Comparison of ENCODE assay signal across 29 mouse cellular contexts in genomic region chr16:33049809-33050208, GRCm38 (mm10). TPM values are rescaled to one million over a fixed set of nuclear protein-coding genes. Genes with fewer than 3 reads are reported as not detected.
DNase-seq lines count a peak whose midpoint lies in the region; ATAC-seq and TF ChIP-seq lines count a peak whose summit lies in the region.
"Had no signal": no experiment of that assay in that cellular context is flagged by ENCODE, and none has a peak within 500 bp of the region (broad histone marks: within the 10 kb centered on the region; RNA-seq: fewer than 3 reads in every experiment).

No protein-coding gene starts in this region.

- H3K4me2 ChIP-seq in forebrain, embryonic 13.5 days, result no peak overlapping the region
- H3K4me2 ChIP-seq in intestine, embryonic 16.5 days (ENCODE audit: low read depth, low read length), result no peak overlapping the region
- H3K4me2 ChIP-seq: embryonic facial prominence, embryonic 12.5 days; embryonic facial prominence, embryonic 15.5 days; forebrain, embryonic 12.5 days; heart, embryonic 12.5 days; heart, embryonic 15.5 days; hindbrain, embryonic 13.5 days; intestine, embryonic 15.5 days had no signal

- H3K4me1 ChIP-seq in E14TG2a.4 (replicated peaks; ENCODE audit: low read depth, low read length), result peaks cover 23% of the 10 kb centered on the region
- no peaks in the 10 kb centered on the region for H3K4me1 ChIP-seq in ES-E14 (ENCODE audit: control insufficient read depth in 2 of 2, insufficient read depth in 2 of 2, low read length in 2 of 2, poor library complexity in 1 of 2)
- H3K4me1 ChIP-seq in forebrain, embryonic 10.5 days, result no peaks in the 10 kb centered on the region
- no peaks in the 10 kb centered on the region for H3K4me1 ChIP-seq in forebrain, embryonic 13.5 days
- no peaks in the 10 kb centered on the region for H3K4me1 ChIP-seq in intestine, embryonic 16.5 days (ENCODE audit: control insufficient read depth, insufficient read depth, low read length)
- H3K4me1 ChIP-seq: embryonic facial prominence, embryonic 12.5 days; embryonic facial prominence, embryonic 15.5 days; forebrain, embryonic 12.5 days; heart, embryonic 12.5 days; heart, embryonic 15.5 days; hindbrain, embryonic 10.5 days; hindbrain, embryonic 13.5 days; intestine, embryonic 15.5 days had no signal

- H3K9me3 ChIP-seq in E14TG2a.4 (ENCODE audit: low read length) (no peaks in the 10 kb centered on the region), ES-E14 (ENCODE audit: control insufficient read depth, insufficient read depth, low read depth, low read length) (no peaks in the 10 kb centered on the region)
- H3K9me3 ChIP-seq in forebrain, embryonic 10.5 days, result no peaks in the 10 kb centered on the region
- no peaks in the 10 kb centered on the region for H3K9me3 ChIP-seq in forebrain, embryonic 13.5 days (replicated peaks)
- H3K9me3 ChIP-seq in intestine, embryonic 16.5 days (ENCODE audit: control insufficient read depth, low read length), result no peaks in the 10 kb centered on the region
- H3K9me3 ChIP-seq: embryonic facial prominence, embryonic 12.5 days; embryonic facial prominence, embryonic 15.5 days; forebrain, embryonic 12.5 days; G1E; heart, embryonic 12.5 days; heart, embryonic 15.5 days; hindbrain, embryonic 10.5 days; hindbrain, embryonic 13.5 days; intestine, embryonic 15.5 days had no signal

- H3K36me3 ChIP-seq in E14TG2a.4 (ENCODE audit: insufficient read depth, low read length), result peaks cover 7% of the 10 kb centered on the region; the same call in 1 of the 2 replicates
- H3K36me3 ChIP-seq in ES-E14 (ENCODE audit: control insufficient read depth, insufficient read depth, low read length, poor library complexity, severe bottlenecking), result no peaks in the 10 kb centered on the region
- peaks cover 2% of the 10 kb centered on the region; the same call in 1 of the 2 replicates for H3K36me3 ChIP-seq in forebrain, embryonic 10.5 days (replicated peaks)
- no peaks in the 10 kb centered on the region for H3K36me3 ChIP-seq in forebrain, embryonic 13.5 days (ENCODE audit: poor library complexity, severe bottlenecking)
- no peaks in the 10 kb centered on the region for H3K36me3 ChIP-seq in intestine, embryonic 16.5 days (ENCODE audit: control insufficient read depth, insufficient read depth, low read length)
- H3K36me3 ChIP-seq: embryonic facial prominence, embryonic 12.5 days; embryonic facial prominence, embryonic 15.5 days; forebrain, embryonic 12.5 days; G1E; heart, embryonic 12.5 days; heart, embryonic 15.5 days; hindbrain, embryonic 13.5 days; intestine, embryonic 15.5 days had no signal

- ATAC-seq in megakaryocyte, adult 5-6 weeks (ENCODE audit: poor library complexity, severe bottlenecking), result peak; percentile 72; the same call in 1 of the 2 replicates
- no peak for ATAC-seq in forebrain, embryonic 13.5 days
- ATAC-seq in intestine, embryonic 16.5 days, result no peak
- ATAC-seq: forebrain, embryonic 16.5 days; hindbrain, embryonic 16.5 days; intestine, embryonic 15.5 days had no signal

- H3K27ac ChIP-seq in ES-E14 (ENCODE audit: insufficient read depth, low read depth, low read length, poor library complexity, severe bottlenecking), result no peak overlapping the region
- no peak overlapping the region for H3K27ac ChIP-seq in forebrain, embryonic 10.5 days
- H3K27ac ChIP-seq in forebrain, embryonic 13.5 days, result no peak overlapping the region
- H3K27ac ChIP-seq in intestine, embryonic 16.5 days (ENCODE audit: low read length), result no peak overlapping the region
- H3K27ac ChIP-seq: embryonic facial prominence, embryonic 12.5 days; embryonic facial prominence, embryonic 15.5 days; forebrain, embryonic 12.5 days; heart, embryonic 15.5 days; hindbrain, embryonic 10.5 days; hindbrain, embryonic 13.5 days; intestine, embryonic 15.5 days had no signal

- H3K27me3 ChIP-seq in E14TG2a.4 (ENCODE audit: insufficient read depth, low read length), result no peaks in the 10 kb centered on the region
- H3K27me3 ChIP-seq in forebrain, embryonic 10.5 days (ENCODE audit: poor library complexity, severe bottlenecking), result no peaks in the 10 kb centered on the region
- no peaks in the 10 kb centered on the region for H3K27me3 ChIP-seq in forebrain, embryonic 13.5 days
- no peaks in the 10 kb centered on the region for H3K27me3 ChIP-seq in intestine, embryonic 16.5 days (replicated peaks; ENCODE audit: control insufficient read depth, insufficient read depth, low read length)
- H3K27me3 ChIP-seq: embryonic facial prominence, embryonic 12.5 days; embryonic facial prominence, embryonic 15.5 days; forebrain, embryonic 12.5 days; heart, embryonic 12.5 days; heart, embryonic 15.5 days; hindbrain, embryonic 13.5 days; intestine, embryonic 15.5 days had no signal

- 93% methylated on average over 16 of the region's 16 CpGs for WGBS in forebrain, embryonic 10.5 days
- 92% methylated on average over 16 of the region's 16 CpGs for WGBS in forebrain, embryonic 13.5 days
- 92% methylated on average over 16 of the region's 16 CpGs for whole genome bisulfite sequencing in intestine, embryonic 16.5 days

- DNase-seq in ES-E14 (ENCODE audit: low read depth, low spot score) (no peak), R1 (ENCODE audit: low read depth, low spot score) (peak; percentile 44)
- DNase-seq in forebrain, embryonic 10.5 days (ENCODE audit: extremely low spot score, low spot score), result no peak
- DNase-seq: adrenal gland, adult 2 months; adrenal gland, postnatal 14 days; B cell, adult 2 months; cerebellum, adult 11 months; cerebellum, adult 2 months; cerebellum, adult 9-11 months; cerebellum, postnatal 25 days; gastrocnemius, postnatal 14 days; heart, adult 18-20 months; heart, postnatal 10 days; heart, postnatal 36 days had no signal

- in situ Hi-C loops in ES-E14 (cut with MboI; ENCODE audit: low sequenced_read_pairs in 2 of 2, unreplicated experiment in 2 of 2), result no loop called here

- H3K9ac ChIP-seq in ES-E14 (ENCODE audit: insufficient read depth, low read depth, low read length, poor library complexity, severe bottlenecking), result no peak overlapping the region
- H3K9ac ChIP-seq in forebrain, embryonic 13.5 days, result no peak overlapping the region
- H3K9ac ChIP-seq in intestine, embryonic 16.5 days (ENCODE audit: low read depth, low read length), result no peak overlapping the region
- H3K9ac ChIP-seq: embryonic facial prominence, embryonic 12.5 days; embryonic facial prominence, embryonic 15.5 days; forebrain, embryonic 12.5 days; heart, embryonic 12.5 days; heart, embryonic 15.5 days; hindbrain, embryonic 13.5 days; intestine, embryonic 15.5 days had no signal

- TF ChIP-seq CTCF in E14TG2a.4 (conservative IDR thresholded peaks at IDR 0.05; ENCODE audit: low read length), result no peak

- H3K4me3 ChIP-seq in E14TG2a.4 (replicated peaks; ENCODE audit: low read length), result peak overlapping the region; percentile 48
- H3K4me3 ChIP-seq in ES-E14 (ENCODE audit: insufficient read depth in 1 of 2, low read depth in 1 of 2, low read length in 2 of 2, poor library complexity in 1 of 2, severe bottlenecking in 1 of 2), result peak overlapping the region; percentile 3 to 27; a peak in 2 of 4 replicates
- H3K4me3 ChIP-seq in forebrain, embryonic 10.5 days, result no peak overlapping the region
- H3K4me3 ChIP-seq in forebrain, embryonic 13.5 days, result no peak overlapping the region
- H3K4me3 ChIP-seq in intestine, embryonic 16.5 days (ENCODE audit: low read length), result no peak overlapping the region
- H3K4me3 ChIP-seq: embryonic facial prominence, embryonic 12.5 days; embryonic facial prominence, embryonic 15.5 days; forebrain, embryonic 12.5 days; heart, embryonic 12.5 days; heart, embryonic 15.5 days; hindbrain, embryonic 10.5 days; hindbrain, embryonic 13.5 days; intestine, embryonic 15.5 days had no signal

TF ChIP-seq in ES-E14, 5 proteins besides CTCF, POLR2A, EP300 and RAD21:
- TF ChIP-seq HCFC1 (IDR thresholded peaks at IDR 0.05; ENCODE audit: borderline replicate concordance, insufficient read depth, low read length), result no peak

RNA-seq across cellular contexts. Expression of gene Iqcg, which starts 6.2 kb away (rescaled TPM):
- total RNA-seq in ES-E14 (2012; rRNA removed), result 9.8 and 11.3 TPM in 2 replicates
- total RNA-seq in megakaryocyte, adult 5-6 weeks (2015), result 0.14 TPM in 1 of 2 replicates, not detected in the other
- total RNA-seq in megakaryocyte, adult 5-6 weeks (2017), result 0.15 and 0.53 TPM in 2 replicates
- 3.6 and 3.9 TPM in 2 replicates for polyA plus RNA-seq in forebrain, embryonic 10.5 days (2016; fragmentation: Nextera tagmentation; extraction: Ambion mirVana)
- polyA plus RNA-seq in forebrain, embryonic 13.5 days (2015; fragmentation: Nextera tagmentation; extraction: Ambion mirVana), result 4.0 and 5.4 TPM in 2 replicates
- 1.7 and 1.9 TPM in 2 replicates for polyA plus RNA-seq in intestine, embryonic 16.5 days (2015; fragmentation: Nextera tagmentation; extraction: Ambion mirVana)

RNA-seq across cellular contexts. Expression of gene Rpl35a, which starts 6.4 kb away (rescaled TPM):
- 1,485 and 1,755 TPM in 2 replicates for total RNA-seq in ES-E14 (2012; rRNA removed)
- 1,940 and 2,009 TPM in 2 replicates for total RNA-seq in megakaryocyte, adult 5-6 weeks (2015)
- total RNA-seq in megakaryocyte, adult 5-6 weeks (2017), result 1,458 and 1,666 TPM in 2 replicates
- polyA plus RNA-seq in forebrain, embryonic 10.5 days (2016; fragmentation: Nextera tagmentation; extraction: Ambion mirVana), result 1,017 and 1,037 TPM in 2 replicates
- polyA plus RNA-seq in forebrain, embryonic 13.5 days (2015; fragmentation: Nextera tagmentation; extraction: Ambion mirVana), result 664 and 784 TPM in 2 replicates
- polyA plus RNA-seq in intestine, embryonic 16.5 days (2015; fragmentation: Nextera tagmentation; extraction: Ambion mirVana), result 818 and 903 TPM in 2 replicates

RNA-seq across cellular contexts. Expression of gene Lmln, which starts 12.5 kb away (rescaled TPM):
- 9.1 and 12.9 TPM in 2 replicates for total RNA-seq in ES-E14 (2012; rRNA removed)
- 1.4 and 1.6 TPM in 2 replicates for total RNA-seq in megakaryocyte, adult 5-6 weeks (2015)
- total RNA-seq in megakaryocyte, adult 5-6 weeks (2017), result 2.2 and 2.6 TPM in 2 replicates
- polyA plus RNA-seq in forebrain, embryonic 10.5 days (2016; fragmentation: Nextera tagmentation; extraction: Ambion mirVana), result 4.5 and 5.9 TPM in 2 replicates
- 3.2 and 3.4 TPM in 2 replicates for polyA plus RNA-seq in forebrain, embryonic 13.5 days (2015; fragmentation: Nextera tagmentation; extraction: Ambion mirVana)
- polyA plus RNA-seq in intestine, embryonic 16.5 days (2015; fragmentation: Nextera tagmentation; extraction: Ambion mirVana), result 1.7 and 1.8 TPM in 2 replicates

Comparison
In these comparisons a context has a peak if more than half of its experiments do, and no peak if none do; other contexts are left out.
1. H3K4me3 ChIP-seq: peak in E14TG2a.4 (single experiment) and ES-E14 (2 of 2); none in forebrain, embryonic 10.5 days (single experiment), forebrain, embryonic 13.5 days (single experiment) and intestine, embryonic 16.5 days (single experiment).